Comparison of ENCODE assay signal across 24 mouse cellular contexts in the genomic region with DNA sequence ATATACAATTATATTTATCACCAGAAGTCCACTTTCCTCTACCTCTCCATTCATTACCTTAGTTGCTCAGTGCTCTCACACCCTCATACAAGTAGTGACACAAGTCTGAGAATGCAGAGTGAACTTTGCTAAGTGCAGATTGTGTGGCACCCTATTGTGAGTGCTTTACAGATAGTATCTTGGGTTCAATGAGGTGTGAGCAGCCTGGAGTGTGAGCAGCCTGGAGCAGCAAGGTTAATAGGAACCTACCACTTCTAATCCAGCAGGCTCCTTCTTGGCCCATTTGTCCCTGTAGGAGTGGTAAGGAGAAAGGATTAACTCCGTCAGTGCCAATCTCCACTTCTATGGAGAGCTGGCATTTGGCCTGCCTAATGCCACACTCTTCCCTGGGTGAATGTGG.
DNase-seq lines count a peak whose midpoint lies in the region; ATAC-seq and TF ChIP-seq lines count a peak whose summit lies in the region.
"Had no signal": no experiment of that assay in that cellular context is flagged by ENCODE, and none has a peak within 500 bp of the region (broad histone marks: within the 10 kb centered on the region; RNA-seq: fewer than 3 reads in every experiment).

No protein-coding gene starts in this region.

- no peak for DNase-seq in hindbrain, embryonic 14.5 days (ENCODE audit: low spot score)
- peak; percentile 5 for DNase-seq in hindbrain, postnatal 0 days (ENCODE audit: low spot score)
- DNase-seq in hindbrain, embryonic 11.5 days (ENCODE audit: low spot score): no peak
- DNase-seq in kidney, adult 2 months: no peak
- DNase-seq: adrenal gland, adult 8-10 months; adrenal gland, postnatal 14 days; adrenal gland, postnatal 36 days; B cell, adult 2 months; cerebellum, adult 11-12 months; cerebellum, adult 2 months; cerebellum, adult 9-10 months; cerebellum, postnatal 10 days; cerebellum, postnatal 25 days had no signal

- TF ChIP-seq CTCF in hindbrain, postnatal 0 days (IDR thresholded peaks at IDR 0.05; ENCODE audit: low read depth): no peak
- TF ChIP-seq CTCF in kidney, adult 2 months (conservative IDR thresholded peaks at IDR 0.05; ENCODE audit: insufficient read depth, insufficient read length, low read depth, low read length): no peak

- H3K9ac ChIP-seq in hindbrain, embryonic 14.5 days: no peak overlapping the region
- H3K9ac ChIP-seq in hindbrain, embryonic 12.5 days: no peak overlapping the region
- H3K9ac ChIP-seq in hindbrain, postnatal 0 days (replicated peaks; ENCODE audit: low read length): no peak overlapping the region
- H3K9ac ChIP-seq in hindbrain, embryonic 11.5 days (ENCODE audit: low read depth, low read length): no peak overlapping the region
- H3K9ac ChIP-seq in kidney, embryonic 15.5 days: no peak overlapping the region
- H3K9ac ChIP-seq: embryonic facial prominence, embryonic 12.5 days; forebrain, embryonic 13.5 days; forebrain, embryonic 15.5 days had no signal

- H3K27ac ChIP-seq in hindbrain, embryonic 14.5 days: no peak overlapping the region
- H3K27ac ChIP-seq in hindbrain, embryonic 12.5 days: no peak overlapping the region
- no peak overlapping the region for H3K27ac ChIP-seq in hindbrain, postnatal 0 days
- H3K27ac ChIP-seq in hindbrain, embryonic 11.5 days (ENCODE audit: low read depth, low read length): no peak overlapping the region
- no peak overlapping the region for H3K27ac ChIP-seq in kidney, embryonic 15.5 days
- H3K27ac ChIP-seq in kidney, adult 2 months (ENCODE audit: insufficient read depth, low read depth, low read length): no peak overlapping the region
- H3K27ac ChIP-seq: embryonic facial prominence, embryonic 10.5 days; embryonic facial prominence, embryonic 12.5 days; forebrain, embryonic 13.5 days; forebrain, embryonic 15.5 days had no signal

- no peaks in the 10 kb centered on the region for H3K4me1 ChIP-seq in hindbrain, embryonic 14.5 days (replicated peaks; ENCODE audit: control insufficient read depth, insufficient read depth, low read length)
- H3K4me1 ChIP-seq in hindbrain, embryonic 12.5 days: no peaks in the 10 kb centered on the region; the same call in 1 of the 2 replicates
- H3K4me1 ChIP-seq in hindbrain, postnatal 0 days (ENCODE audit: insufficient read depth, low read length): no peaks in the 10 kb centered on the region
- H3K4me1 ChIP-seq in hindbrain, embryonic 11.5 days (replicated peaks; ENCODE audit: control insufficient read depth, insufficient read depth, low read length): no peaks in the 10 kb centered on the region
- H3K4me1 ChIP-seq in kidney, embryonic 15.5 days: peaks cover 6% of the 10 kb centered on the region; the same call in 1 of the 2 replicates
- H3K4me1 ChIP-seq in kidney, adult 2 months (ENCODE audit: control insufficient read depth, insufficient read depth, low read length): no peaks in the 10 kb centered on the region
- H3K4me1 ChIP-seq: embryonic facial prominence, embryonic 10.5 days; embryonic facial prominence, embryonic 12.5 days; forebrain, embryonic 13.5 days; forebrain, embryonic 15.5 days had no signal

- no peaks in the 10 kb centered on the region for H3K9me3 ChIP-seq in hindbrain, embryonic 14.5 days (ENCODE audit: control insufficient read depth, low read length)
- no peaks in the 10 kb centered on the region for H3K9me3 ChIP-seq in hindbrain, embryonic 12.5 days (replicated peaks)
- H3K9me3 ChIP-seq in hindbrain, postnatal 0 days (ENCODE audit: low read length): no peaks in the 10 kb centered on the region
- H3K9me3 ChIP-seq in hindbrain, embryonic 11.5 days (ENCODE audit: control insufficient read depth, low read length): no peaks in the 10 kb centered on the region
- no peaks in the 10 kb centered on the region for H3K9me3 ChIP-seq in kidney, embryonic 15.5 days (replicated peaks)
- H3K9me3 ChIP-seq: embryonic facial prominence, embryonic 12.5 days; forebrain, embryonic 13.5 days; forebrain, embryonic 15.5 days; G1E had no signal

- no peak overlapping the region for H3K4me3 ChIP-seq in hindbrain, embryonic 14.5 days (replicated peaks; ENCODE audit: low read length)
- no peak overlapping the region for H3K4me3 ChIP-seq in hindbrain, embryonic 12.5 days
- H3K4me3 ChIP-seq in hindbrain, postnatal 0 days (ENCODE audit: low read length): no peak overlapping the region
- H3K4me3 ChIP-seq in hindbrain, embryonic 11.5 days (ENCODE audit: low read depth, low read length): no peak overlapping the region
- H3K4me3 ChIP-seq in kidney, embryonic 15.5 days (replicated peaks): no peak overlapping the region
- H3K4me3 ChIP-seq in kidney, adult 2 months (ENCODE audit: insufficient read depth, low read depth, low read length): no peak overlapping the region
- H3K4me3 ChIP-seq: embryonic facial prominence, embryonic 10.5 days; embryonic facial prominence, embryonic 12.5 days; forebrain, embryonic 13.5 days; forebrain, embryonic 15.5 days had no signal

- ATAC-seq in hindbrain, embryonic 14.5 days (ENCODE audit: low FRiP score): peak; percentile 60; the same call in 1 of the 2 replicates
- no peak for ATAC-seq in hindbrain, embryonic 12.5 days (ENCODE audit: low FRiP score)
- ATAC-seq in hindbrain, postnatal 0 days: no peak
- no peak for ATAC-seq in hindbrain, embryonic 11.5 days (ENCODE audit: low FRiP score)
- peak; percentile 76; the same call in 1 of the 2 replicates for ATAC-seq in kidney, embryonic 15.5 days (replicated peaks; ENCODE audit: low FRiP score)
- ATAC-seq: activated CD4-positive, CD25-positive, alpha-beta regulatory T cell, adult 4 months; CD4-positive, CD25-positive, alpha-beta regulatory T cell, adult 4 months; forebrain, embryonic 13.5 days; forebrain, embryonic 15.5 days; Patski had no signal

- no peaks in the 10 kb centered on the region for H3K36me3 ChIP-seq in hindbrain, embryonic 14.5 days (replicated peaks; ENCODE audit: control insufficient read depth, insufficient read depth)
- H3K36me3 ChIP-seq in hindbrain, embryonic 12.5 days: no peaks in the 10 kb centered on the region
- no peaks in the 10 kb centered on the region for H3K36me3 ChIP-seq in hindbrain, postnatal 0 days (ENCODE audit: insufficient read depth, low read length)
- H3K36me3 ChIP-seq in hindbrain, embryonic 11.5 days (ENCODE audit: control insufficient read depth, insufficient read depth, low read length): no peaks in the 10 kb centered on the region
- no peaks in the 10 kb centered on the region for H3K36me3 ChIP-seq in kidney, embryonic 15.5 days
- no peaks in the 10 kb centered on the region for H3K36me3 ChIP-seq in kidney, adult 2 months (ENCODE audit: control insufficient read depth, insufficient read depth, low read length)
- H3K36me3 ChIP-seq: embryonic facial prominence, embryonic 10.5 days; embryonic facial prominence, embryonic 12.5 days; forebrain, embryonic 15.5 days; G1E had no signal

- no peaks in the 10 kb centered on the region for H3K27me3 ChIP-seq in hindbrain, embryonic 14.5 days (ENCODE audit: control insufficient read depth, insufficient read depth, low read length)
- H3K27me3 ChIP-seq in hindbrain, embryonic 12.5 days: no peaks in the 10 kb centered on the region
- no peaks in the 10 kb centered on the region for H3K27me3 ChIP-seq in hindbrain, postnatal 0 days (ENCODE audit: insufficient read depth, low read length)
- no peaks in the 10 kb centered on the region for H3K27me3 ChIP-seq in hindbrain, embryonic 11.5 days (ENCODE audit: control insufficient read depth, insufficient read depth, low read length)
- no peaks in the 10 kb centered on the region for H3K27me3 ChIP-seq in kidney, embryonic 15.5 days
- H3K27me3 ChIP-seq in kidney, adult 2 months (replicated peaks; ENCODE audit: control insufficient read depth, insufficient read depth, low read length): no peaks in the 10 kb centered on the region
- H3K27me3 ChIP-seq: CH12.LX; embryonic facial prominence, embryonic 12.5 days; forebrain, embryonic 13.5 days; forebrain, embryonic 15.5 days; Patski had no signal

- WGBS in hindbrain, embryonic 14.5 days: 96% methylated on average over 1 of the region's 1 CpGs
- 78% methylated on average over 1 of the region's 1 CpGs for WGBS in hindbrain, embryonic 12.5 days
- WGBS in hindbrain, postnatal 0 days: 72% methylated on average over 1 of the region's 1 CpGs
- 87% methylated on average over 1 of the region's 1 CpGs for WGBS in hindbrain, embryonic 11.5 days
- WGBS in kidney, embryonic 15.5 days: 73% methylated on average over 1 of the region's 1 CpGs
- WGBS in kidney, adult 2 months: 91% methylated on average over 1 of the region's 1 CpGs

- no peak overlapping the region for H3K4me2 ChIP-seq in hindbrain, embryonic 14.5 days (replicated peaks)
- H3K4me2 ChIP-seq in hindbrain, embryonic 12.5 days (replicated peaks): no peak overlapping the region
- H3K4me2 ChIP-seq in hindbrain, postnatal 0 days (ENCODE audit: low read depth, low read length): no peak overlapping the region
- H3K4me2 ChIP-seq in hindbrain, embryonic 11.5 days (replicated peaks; ENCODE audit: low read depth, low read length): no peak overlapping the region
- no peak overlapping the region for H3K4me2 ChIP-seq in kidney, embryonic 15.5 days
- H3K4me2 ChIP-seq: embryonic facial prominence, embryonic 12.5 days; forebrain, embryonic 13.5 days; forebrain, embryonic 15.5 days had no signal

- no peak for TF ChIP-seq POLR2A in kidney, adult 2 months (IDR thresholded peaks at IDR 0.05; ENCODE audit: low read depth, low read length)

Comparison
In these comparisons a context has a peak if more than half of its experiments do, and no peak if none do; other contexts are left out.
1. ATAC-seq: peak in hindbrain, embryonic 14.5 days (single experiment) and kidney, embryonic 15.5 days (single experiment); none in hindbrain, embryonic 12.5 days (single experiment), hindbrain, postnatal 0 days (single experiment) and hindbrain, embryonic 11.5 days (single experiment).